Mouse (Mus musculus) G1E (cell line): ENCODE data around the gene Vwa2. TPM values are rescaled to one million over a fixed set of nuclear protein-coding genes. Genes with fewer than 3 reads are reported as not detected.

Experiments used
- ATAC-seq: 2 replicates; pipeline ENCODE4 v1.8.0; 2016; ENCODE audit warnings: mild to moderate bottlenecking; ENCODE audit not compliant: insufficient number of reproducible peaks, poor library complexity, low FRiP score, severe bottlenecking; ENCODE audit errors: extremely low read depth
- DNase-seq: peaks from one replicate; pipeline ENCODE4 v3.0.0; 2012; ENCODE audit warnings: low spot score
- H3K27me3 ChIP-seq: 2 replicates; pipeline ENCODE4 v1.6.1; 2012; ENCODE audit warnings: mild to moderate bottlenecking, low read length, inconsistent platforms; ENCODE audit not compliant: insufficient read depth
- H3K36me3 ChIP-seq: replicated peaks from 2 replicates; pipeline ENCODE3; 2012; ENCODE audit warnings: mild to moderate bottlenecking, inconsistent platforms
- H3K4me1 ChIP-seq: 2 replicates; pipeline ENCODE4 v1.6.1; 2012; ENCODE audit warnings: low read depth, low read length, inconsistent platforms, mixed read lengths; ENCODE audit not compliant: insufficient read depth
- H3K4me3 ChIP-seq: 2 replicates; pipeline ENCODE4 v1.5.1; 2012; ENCODE audit warnings: low read depth, mild to moderate bottlenecking, inconsistent platforms, low read length, moderate library complexity, mixed read lengths
- H3K9me3 ChIP-seq: replicated peaks from 2 replicates; pipeline ENCODE4 v1.6.1; 2012; ENCODE audit warnings: inconsistent platforms
- CTCF ChIP-seq: IDR thresholded peaks from 2 replicates; pipeline ENCODE4 v1.5.1; 2012; ENCODE audit warnings: low read depth, low read length, inconsistent platforms, mixed read lengths
- GATA1 ChIP-seq: IDR thresholded peaks from 2 replicates; pipeline ENCODE4 v1.6.1; 2012; ENCODE audit warnings: borderline replicate concordance, low read length, inconsistent platforms, mixed read lengths
- GATA2 ChIP-seq: IDR thresholded peaks from 2 replicates; pipeline ENCODE4 v1.6.1; 2012; ENCODE audit warnings: low read depth, low read length, inconsistent platforms, borderline replicate concordance
- POLR2AphosphoS5 ChIP-seq: IDR thresholded peaks from 2 replicates; pipeline ENCODE4 v1.6.1; 2012; ENCODE audit warnings: low read depth, low read length, inconsistent platforms; ENCODE audit not compliant: insufficient replicate concordance
- TAL1 ChIP-seq: conservative IDR thresholded peaks from 2 replicates; pipeline ENCODE4 v1.6.1; 2012; ENCODE audit warnings: low read depth, low read length, inconsistent platforms, mixed read lengths
- polyA plus RNA-seq: library from polyadenylated mRNA; stranded (reverse); fragments of >175 nt; gene quantifications from 2 replicates; pipeline ENCODE4 v1.2.3, GENCODE M21; 2012
- total RNA-seq, 2 experiments: library from RNA; stranded (forward) in 1 of 2; stranded (reverse) in 1 of 2; fragments of 200-1000 nt in 1 of 2; fragments of >200 nt in 1 of 2; fragmentation: Nextera tagmentation in 1 of 2; gene quantifications; 2 replicates each; pipeline ENCODE4 v1.2.3; 2014 to 2017

The Vwa2 gene
- total and polyA plus RNA-seq, 3 experiments = not detected

GRCm38 (mm10) chr19:56914658-56915057 lies 40.6 kb downstream of the Vwa2 start:
- ATAC-seq = no peak
- peaks cover 2% of the 10 kb centered on the region for H3K36me3 ChIP-seq
- TF ChIP-seq GATA2 (no peak), CTCF (no peak), POLR2AphosphoS5 (no peak)

GRCm38 (mm10) chr19:56915084-56915483 lies 41.0 kb downstream of the Vwa2 start:
- Histone ChIP-seq H3K4me3 (no peak overlapping the region), H3K4me1 (no peaks in the 10 kb centered on the region), H3K27me3 (peaks cover 5% of the 10 kb centered on the region), H3K9me3 (peaks cover 5% of the 10 kb centered on the region; the same call in 1 of the 2 replicates), H3K36me3 (peaks cover 2% of the 10 kb centered on the region)
- TF ChIP-seq CTCF (no peak), GATA1 (no peak), POLR2AphosphoS5 (no peak), GATA2 (no peak), TAL1 (no peak)
- no peak for DNase-seq
- ATAC-seq = no peak

More at GRCm38 (mm10) chr19:56914658-56915057, 40.6 kb downstream of the Vwa2 start:
- no peak for DNase-seq
- H3K27me3 ChIP-seq = peaks cover 5% of the 10 kb centered on the region
- peaks cover 5% of the 10 kb centered on the region; the same call in 1 of the 2 replicates for H3K9me3 ChIP-seq
- no peak overlapping the region for H3K4me3 ChIP-seq
- no peaks in the 10 kb centered on the region for H3K4me1 ChIP-seq

GRCm38 (mm10) chr19:56919628-56920027 lies 45.6 kb downstream of the Vwa2 start:
- no peak for TF ChIP-seq GATA1
- peak; percentile 52 for TF ChIP-seq CTCF
- no peak for TF ChIP-seq GATA2
- peaks cover 8% of the 10 kb centered on the region for H3K27me3 ChIP-seq
- peaks cover 5% of the 10 kb centered on the region for H3K36me3 ChIP-seq
- no peak overlapping the region for H3K4me3 ChIP-seq
- no peaks in the 10 kb centered on the region for H3K4me1 ChIP-seq
- peaks cover under 1% of the 10 kb centered on the region; the same call in 1 of the 2 replicates for H3K9me3 ChIP-seq
- no peak for ATAC-seq
- peak; percentile 38 for DNase-seq

GRCm38 (mm10) chr19:56920232-56920631 lies 46.2 kb downstream of the Vwa2 start:
- no peaks in the 10 kb centered on the region for H3K4me1 ChIP-seq
- H3K36me3 ChIP-seq = peaks cover 5% of the 10 kb centered on the region
- peaks cover 8% of the 10 kb centered on the region for H3K27me3 ChIP-seq
- H3K4me3 ChIP-seq = no peak overlapping the region
- no peaks in the 10 kb centered on the region for H3K9me3 ChIP-seq
- DNase-seq (no peak), ATAC-seq (no peak)
- TF ChIP-seq GATA1 = no peak
- no peak for TF ChIP-seq POLR2AphosphoS5
- TF ChIP-seq GATA2 = no peak
- TF ChIP-seq TAL1 = no peak
- no peak for TF ChIP-seq CTCF

- H3K36me3 ChIP-seq = peaks cover 2% of the 10 kb centered on the region
- DNase-seq (no peak), ATAC-seq (no peak)
- H3K9me3 ChIP-seq = no peaks in the 10 kb centered on the region
- H3K4me1 ChIP-seq = no peaks in the 10 kb centered on the region
- TF ChIP-seq CTCF (no peak), GATA2 (no peak), TAL1 (no peak), GATA1 (no peak), POLR2AphosphoS5 (no peak)
- H3K27me3 ChIP-seq = peaks cover 8% of the 10 kb centered on the region
- no peak overlapping the region for H3K4me3 ChIP-seq
Measured at GRCm38 (mm10) chr19:56921744-56922143, 47.7 kb downstream of the Vwa2 start.

- no peak for DNase-seq
- Histone ChIP-seq H3K36me3 (no peaks in the 10 kb centered on the region), H3K9me3 (no peaks in the 10 kb centered on the region), H3K27me3 (peaks cover 4% of the 10 kb centered on the region; the same call in 1 of the 2 replicates), H3K4me1 (no peaks in the 10 kb centered on the region), H3K4me3 (no peak overlapping the region)
- ATAC-seq = no peak
- no peak for TF ChIP-seq GATA1
- no peak for TF ChIP-seq POLR2AphosphoS5
- TF ChIP-seq GATA2 = no peak
- no peak for TF ChIP-seq TAL1
Measured at GRCm38 (mm10) chr19:56929392-56929791, 55.3 kb downstream of the Vwa2 start.
